Mouse (Mus musculus): ENCODE results near the gene Acads.
"Not testable (repeated sequence)": the region's sequence is repeated elsewhere in the genome, so short reads cannot be mapped to it uniquely, and the experiment has no call there.

The Acads gene

GRCm38 (mm10) chr5:115149675-115150459 lies 30.7 kb upstream of the Acads start:
- no peak for DNase-seq (ENCODE audit: low spot score in 2 of 2)

GRCm38 (mm10) chr5:115148872-115149271 lies 29.7 kb upstream of the Acads start:
- not testable (repeated sequence) for DNase-seq (ENCODE audit: low spot score in 2 of 2)

GRCm38 (mm10) chr5:115148378-115148777 lies 29.2 kb upstream of the Acads start:
- DNase-seq (ENCODE audit: low spot score in 2 of 2) = no peak

- no peak for DNase-seq (ENCODE audit: low spot score in 2 of 2)
Measured at GRCm38 (mm10) chr5:115147388-115147787, 28.2 kb upstream of the Acads start.

GRCm38 (mm10) chr5:115146747-115147130 lies 27.6 kb upstream of the Acads start:
- DNase-seq (ENCODE audit: low spot score in 2 of 2) = no peak

GRCm38 (mm10) chr5:115145976-115146746 lies 27.0 kb upstream of the Acads start:
- no peak for DNase-seq (ENCODE audit: low spot score in 2 of 2)

- no peak for DNase-seq (ENCODE audit: low spot score in 2 of 2)
Measured at GRCm38 (mm10) chr5:115145253-115145968, 26.3 kb upstream of the Acads start.

GRCm38 (mm10) chr5:115144471-115144870 lies 25.3 kb upstream of the Acads start:
- no peak for DNase-seq (ENCODE audit: low spot score in 2 of 2)

- no peak for DNase-seq (ENCODE audit: low spot score in 2 of 2)
Measured at GRCm38 (mm10) chr5:115143552-115143951, 24.4 kb upstream of the Acads start.

GRCm38 (mm10) chr5:115142166-115142697 lies 23.1 kb upstream of the Acads start:
- no peak for DNase-seq (ENCODE audit: low spot score in 2 of 2)

GRCm38 (mm10) chr5:115140726-115141125 lies 21.6 kb upstream of the Acads start:
- no peak for DNase-seq (ENCODE audit: low spot score in 2 of 2)

- no peak for DNase-seq (ENCODE audit: low spot score in 2 of 2)
Measured at GRCm38 (mm10) chr5:115139124-115139523, 20.0 kb upstream of the Acads start.

GRCm38 (mm10) chr5:115134234-115135165 lies 15.4 kb upstream of the Acads start, which contains the start of gene Unc119b:
TSS of gene Unc119b (minus strand) at chr5:115134975.
- peak; percentile 86 to 90 for DNase-seq (ENCODE audit: low spot score in 2 of 2)

GRCm38 (mm10) chr5:115133358-115134066 lies 14.4 kb upstream of the Acads start:
- DNase-seq (ENCODE audit: low spot score in 2 of 2) = peak in 1 of 2 experiments; percentile 44

GRCm38 (mm10) chr5:115132465-115132864 lies 13.3 kb upstream of the Acads start:
- peak; percentile 53 to 69 for DNase-seq (ENCODE audit: low spot score in 2 of 2)

- no peak for DNase-seq (ENCODE audit: low spot score in 2 of 2)
Measured at GRCm38 (mm10) chr5:115129328-115129727, 10.2 kb upstream of the Acads start.

- DNase-seq (ENCODE audit: low spot score in 2 of 2) = no peak
Measured at GRCm38 (mm10) chr5:115127421-115128179, 8.5 kb upstream of the Acads start.

GRCm38 (mm10) chr5:115126578-115127312 lies 7.6 kb upstream of the Acads start:
- DNase-seq (ENCODE audit: low spot score in 2 of 2) = peak; percentile 48 to 60
